Mouse (Mus musculus) liver, embryonic 14.5 days (tissue): ENCODE measurements around the gene Gpat3. TPM values are rescaled to one million over a fixed set of nuclear protein-coding genes. Genes with fewer than 3 reads are reported as not detected.

Source experiments
- ATAC-seq: fragments of 200-750 bp; cut with Nextera tagmentation; 2 replicates; pipeline ENCODE4 v1.8.0; 2017; ENCODE audit warnings: moderate number of reproducible peaks, mild to moderate bottlenecking, moderate library complexity; ENCODE audit not compliant: insufficient read depth
- DNase-seq, 3 experiments: peaks; one replicate each; pipeline ENCODE4 v3.0.0-alpha.2; 2012 to 2013; ENCODE audit warnings: low read depth in 3 of 3, low spot score in 3 of 3
- H3K27ac ChIP-seq: fragments of 300-500 bp; sonication (generic); 2 replicates; pipeline ENCODE4 v1.5.1; 2014; ENCODE audit warnings: moderate library complexity, mild to moderate bottlenecking, control low read depth, inconsistent platforms
- H3K27me3 ChIP-seq: fragments of 300-500 bp; sonication (generic); 2 replicates; pipeline ENCODE4 v1.6.1; 2014; ENCODE audit warnings: mild to moderate bottlenecking, low read length, moderate library complexity; ENCODE audit not compliant: control insufficient read depth, insufficient read depth
- H3K36me3 ChIP-seq: fragments of 300-500 bp; sonication (generic); replicated peaks from 2 replicates; pipeline ENCODE4 v1.6.1; 2014; ENCODE audit warnings: low read depth; ENCODE audit not compliant: control insufficient read depth, insufficient read depth
- H3K4me1 ChIP-seq, 2 experiments: fragments of 200-500 bp in 1 of 2; fragments of 300-500 bp in 1 of 2; sonication (generic) in 1 of 2; replicated peaks; 2 replicates each; pipeline ENCODE4 v1.6.1; 2012 to 2014; ENCODE audit warnings: antibody characterized with exemption in 1 of 2, inconsistent platforms in 1 of 2, low read length in 1 of 2; ENCODE audit not compliant: control insufficient read depth in 2 of 2, insufficient read depth in 2 of 2
- H3K4me2 ChIP-seq: fragments of 300-500 bp; sonication (generic); 2 replicates; pipeline ENCODE4 v1.6.1; 2014; ENCODE audit warnings: low read depth, mild to moderate bottlenecking, control low read depth, moderate library complexity
- H3K4me3 ChIP-seq, 2 experiments: fragments of 200-500 bp in 1 of 2; fragments of 300-500 bp in 1 of 2; sonication (generic) in 1 of 2; 2 replicates each; pipeline ENCODE4 v1.5.1; 2012 to 2014; ENCODE audit warnings: low read depth in 2 of 2, low read length in 2 of 2, mild to moderate bottlenecking in 2 of 2, control low read depth in 1 of 2, inconsistent platforms in 1 of 2, moderate library complexity in 1 of 2; ENCODE audit not compliant: insufficient read depth in 1 of 2
- H3K9ac ChIP-seq: fragments of 300-500 bp; sonication (generic); replicated peaks from 2 replicates; pipeline ENCODE4 v1.6.1; 2014; ENCODE audit warnings: mild to moderate bottlenecking, control low read depth, moderate library complexity
- H3K9me3 ChIP-seq: fragments of 300-500 bp; sonication (generic); 2 replicates; pipeline ENCODE4 v1.6.1; 2016; ENCODE audit warnings: low read length, mixed read lengths; ENCODE audit not compliant: control insufficient read depth
- CTCF ChIP-seq: IDR thresholded peaks from 2 replicates; pipeline ENCODE4 v1.5.1; 2016; ENCODE audit warnings: antibody characterized with exemption, low read depth, control low read depth
- EP300 ChIP-seq: IDR thresholded peaks from 2 replicates; pipeline ENCODE4 v1.6.1; 2016; ENCODE audit warnings: antibody characterized with exemption, low read depth
- WGBS: fragments of 180-500 bp; shearing (Covaris S2); extraction: QIAGEN DNeasy Blood & Tissue Kit; methylation state at CpG from one replicate; pipeline ENCODE4 v1.1.7; 2014; ENCODE audit not compliant: insufficient replicate concordance; 5-methylcytosine and 5-hydroxymethylcytosine counted together
- polyA plus RNA-seq, 2 experiments: library from polyadenylated mRNA; depleted of rRNA in 1 of 2; stranded (reverse) in 1 of 2; unstranded in 1 of 2; fragments of >200 nt; fragmentation: Nextera tagmentation in 1 of 2; extraction: Ambion mirVana in 1 of 2; gene quantifications; 2 replicates each; pipeline versions ENCODE4 v1.2.1 to v1.2.3; 2012 to 2014

Gene Gpat3
- polyA plus RNA-seq, 2 experiments, result 0.77 to 0.94 TPM

- no peaks in the 10 kb centered on the region for H3K9me3 ChIP-seq
- ATAC-seq, result no peak
- no peak for DNase-seq
- H3K4me2 ChIP-seq, result no peak overlapping the region
- no peaks in the 10 kb centered on the region for H3K36me3 ChIP-seq
- no peak overlapping the region for H3K27ac ChIP-seq
- WGBS, result 64% methylated on average over 3 of the region's 3 CpGs
- no peaks in the 10 kb centered on the region for H3K4me1 ChIP-seq
- no peak overlapping the region for H3K9ac ChIP-seq
- TF ChIP-seq EP300, result no peak
- no peak for TF ChIP-seq CTCF
- H3K27me3 ChIP-seq, result no peaks in the 10 kb centered on the region
- H3K4me3 ChIP-seq, result no peak overlapping the region
Observed at GRCm38 (mm10) chr5:100828701-100829100, 16.8 kb upstream of the Gpat3 start.

- no peaks in the 10 kb centered on the region for H3K9me3 ChIP-seq
- 69% methylated on average over 3 of the region's 3 CpGs for WGBS
- no peaks in the 10 kb centered on the region for H3K27me3 ChIP-seq
- ATAC-seq (no peak), DNase-seq (no peak)
- no peak overlapping the region for H3K4me3 ChIP-seq
- no peaks in the 10 kb centered on the region for H3K36me3 ChIP-seq
- no peak overlapping the region for H3K4me2 ChIP-seq
- H3K9ac ChIP-seq, result no peak overlapping the region
- no peaks in the 10 kb centered on the region for H3K4me1 ChIP-seq
- TF ChIP-seq EP300 (no peak), CTCF (no peak)
- H3K27ac ChIP-seq, result no peak overlapping the region
Observed at GRCm38 (mm10) chr5:100832680-100833079, 12.8 kb upstream of the Gpat3 start.

DNA sequence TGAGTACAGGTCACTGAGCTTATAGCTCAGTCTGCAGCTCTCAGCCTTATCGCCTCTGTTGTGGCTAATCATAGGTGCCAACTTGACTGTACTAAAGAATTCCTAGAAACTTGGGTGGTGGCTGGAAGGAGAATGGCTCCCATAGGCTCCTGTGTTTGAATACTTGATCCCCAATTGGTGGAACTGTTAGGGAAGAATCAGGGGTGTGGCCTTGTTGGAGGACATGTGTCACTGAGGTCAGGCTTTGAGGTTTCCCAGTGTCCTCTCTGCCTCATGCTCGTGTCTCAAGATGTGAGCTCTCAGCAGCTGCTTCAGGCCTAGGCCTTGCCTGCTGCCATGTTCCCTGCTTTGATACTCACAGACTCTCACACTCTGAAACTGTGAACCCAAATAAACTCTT is 11.7 kb upstream of the Gpat3 start:
- 62% methylated on average over 2 of the region's 2 CpGs for WGBS
- no peak overlapping the region for H3K4me3 ChIP-seq
- H3K4me2 ChIP-seq, result no peak overlapping the region
- DNase-seq, result no peak
- TF ChIP-seq EP300 (no peak), CTCF (no peak)
- no peaks in the 10 kb centered on the region for H3K27me3 ChIP-seq
- no peaks in the 10 kb centered on the region for H3K9me3 ChIP-seq
- ATAC-seq, result no peak
- no peak overlapping the region for H3K27ac ChIP-seq
- no peaks in the 10 kb centered on the region for H3K4me1 ChIP-seq
- no peaks in the 10 kb centered on the region for H3K36me3 ChIP-seq
- no peak overlapping the region for H3K9ac ChIP-seq

- Histone ChIP-seq H3K27me3 (no peaks in the 10 kb centered on the region), H3K36me3 (no peaks in the 10 kb centered on the region), H3K9me3 (no peaks in the 10 kb centered on the region), H3K27ac (no peak overlapping the region), H3K4me1 (no peaks in the 10 kb centered on the region), H3K9ac (no peak overlapping the region), H3K4me3 (no peak overlapping the region), H3K4me2 (no peak overlapping the region)
- TF ChIP-seq CTCF, result no peak
- no peak for TF ChIP-seq EP300
- DNase-seq (no peak), ATAC-seq (no peak)
- 53% methylated on average over 9 of the region's 9 CpGs for WGBS
Observed at GRCm38 (mm10) chr5:100835862-100836538, 9.5 kb upstream of the Gpat3 start.

DNA sequence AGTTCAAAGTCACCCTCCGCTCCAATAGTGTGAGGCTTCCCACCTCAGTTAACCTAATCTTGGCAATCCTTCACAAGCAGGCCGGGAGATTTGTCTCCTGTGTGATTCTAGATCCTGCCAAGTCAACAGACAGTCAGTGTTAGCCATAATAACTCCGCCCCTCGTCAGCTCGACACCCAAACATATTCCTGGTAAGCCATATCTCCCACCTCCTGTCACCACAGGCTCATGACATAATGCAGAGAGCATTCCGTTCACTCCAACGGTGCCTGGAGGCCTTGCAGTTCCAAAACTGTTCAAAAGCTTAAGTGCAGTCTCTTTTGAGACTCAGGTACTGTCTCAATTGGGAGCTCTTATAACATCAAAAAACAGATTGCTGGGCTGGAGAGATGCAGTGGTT is 7.6 kb upstream of the Gpat3 start:
- H3K9ac ChIP-seq, result no peak overlapping the region
- DNase-seq (no peak), ATAC-seq (no peak)
- no peaks in the 10 kb centered on the region for H3K27me3 ChIP-seq
- no peak overlapping the region for H3K4me2 ChIP-seq
- TF ChIP-seq CTCF (no peak), EP300 (no peak)
- H3K27ac ChIP-seq, result no peak overlapping the region
- 67% methylated on average over 7 of the region's 7 CpGs for WGBS
- H3K36me3 ChIP-seq, result no peaks in the 10 kb centered on the region
- H3K9me3 ChIP-seq, result no peaks in the 10 kb centered on the region
- no peak overlapping the region for H3K4me3 ChIP-seq
- no peaks in the 10 kb centered on the region for H3K4me1 ChIP-seq
